Mouse (Mus musculus) hindbrain, embryonic 14.5 days (tissue): ENCODE results near the gene Bnc2. TPM values are rescaled to one million over a fixed set of nuclear protein-coding genes. Genes with fewer than 3 reads are reported as not detected.

Experiments used
- ATAC-seq: fragments of 200-750 bp; cut with Nextera tagmentation; 2 replicates; pipeline ENCODE4 v1.8.0; 2017; ENCODE audit warnings: moderate number of reproducible peaks, mild to moderate bottlenecking, moderate TSS enrichment, moderate library complexity; ENCODE audit not compliant: low FRiP score
- DNase-seq: peaks from one replicate; pipeline ENCODE4 v3.0.0-alpha.2; 2015; ENCODE audit warnings: low spot score
- H3K27ac ChIP-seq: fragments of 300-500 bp; sonication (generic); 2 replicates; pipeline ENCODE4 v1.5.1; 2014; ENCODE audit warnings: mild to moderate bottlenecking, moderate library complexity
- H3K27me3 ChIP-seq: fragments of 300-500 bp; sonication (generic); 2 replicates; pipeline ENCODE4 v1.6.1; 2014; ENCODE audit warnings: mild to moderate bottlenecking, low read length, mixed read lengths; ENCODE audit not compliant: control insufficient read depth, insufficient read depth
- H3K36me3 ChIP-seq: fragments of 300-500 bp; sonication (generic); replicated peaks from 2 replicates; pipeline ENCODE4 v1.6.1; 2014; ENCODE audit not compliant: control insufficient read depth, insufficient read depth
- H3K4me1 ChIP-seq: fragments of 300-500 bp; sonication (generic); replicated peaks from 2 replicates; pipeline ENCODE4 v1.6.1; 2014; ENCODE audit warnings: antibody characterized with exemption, low read length, mixed read lengths; ENCODE audit not compliant: control insufficient read depth, insufficient read depth
- H3K4me2 ChIP-seq: fragments of 300-500 bp; sonication (generic); replicated peaks from 2 replicates; pipeline ENCODE4 v1.6.1; 2014; ENCODE audit warnings: mild to moderate bottlenecking, moderate library complexity
- H3K4me3 ChIP-seq: fragments of 300-500 bp; sonication (generic); replicated peaks from 2 replicates; pipeline ENCODE4 v1.5.1; 2014; ENCODE audit warnings: mild to moderate bottlenecking, low read length
- H3K9ac ChIP-seq: fragments of 300-500 bp; sonication (generic); 2 replicates; pipeline ENCODE4 v1.6.1; 2014
- H3K9me3 ChIP-seq: fragments of 300-500 bp; sonication (generic); 2 replicates; pipeline ENCODE4 v1.6.1; 2016; ENCODE audit warnings: low read length; ENCODE audit not compliant: control insufficient read depth
- WGBS: fragments of 180-500 bp; shearing (Covaris S2); extraction: QIAGEN DNeasy Blood & Tissue Kit; methylation state at CpG from one replicate; pipeline ENCODE4 v1.1.7; 2014; 5-methylcytosine and 5-hydroxymethylcytosine counted together
- polyA plus RNA-seq: library from polyadenylated mRNA; unstranded; fragments of >200 nt; fragmentation: Nextera tagmentation; extraction: Ambion mirVana; gene quantifications from 2 replicates; pipeline ENCODE4 v1.2.1, GENCODE M21; 2014

Gene Bnc2
- polyA plus RNA-seq, 1 experiment from 2014 or later: 12.0 TPM

DNA sequence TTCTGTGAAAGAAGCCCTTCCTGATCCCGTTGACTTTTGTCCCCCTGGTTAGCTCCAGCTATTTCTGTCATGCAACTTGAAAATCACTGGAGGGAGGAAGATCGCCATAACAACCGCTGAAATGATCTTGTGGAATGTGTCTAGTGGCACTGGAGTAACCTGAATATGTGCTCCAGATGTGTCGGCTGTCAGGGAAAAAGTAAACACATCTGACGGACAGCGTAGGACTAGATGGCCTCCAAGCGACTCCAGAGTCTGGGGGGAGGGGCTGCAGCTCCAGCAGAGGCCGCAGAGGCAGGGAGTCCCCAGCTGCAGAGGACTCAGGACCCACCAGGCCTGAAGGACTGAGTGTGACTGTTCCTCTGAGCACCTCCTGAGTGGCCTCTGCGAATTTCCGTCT lies 37.4 kb downstream of the Bnc2 start:
- H3K9me3 ChIP-seq: no peaks in the 10 kb centered on the region
- H3K27ac ChIP-seq: no peak overlapping the region
- no peak overlapping the region for H3K9ac ChIP-seq
- no peak overlapping the region for H3K4me3 ChIP-seq
- H3K27me3 ChIP-seq: peaks cover 19% of the 10 kb centered on the region; the same call in 1 of the 2 replicates
- H3K4me1 ChIP-seq: peaks cover 5% of the 10 kb centered on the region; the same call in 1 of the 2 replicates
- ATAC-seq (no peak), DNase-seq (no peak)
- no peaks in the 10 kb centered on the region for H3K36me3 ChIP-seq
- 0 out of 2 replicates have a peak overlapping the region, but pooled peaks have one; percentile 11 for H3K4me2 ChIP-seq
- WGBS: 1% methylated on average over 10 of the region's 10 CpGs

DNA sequence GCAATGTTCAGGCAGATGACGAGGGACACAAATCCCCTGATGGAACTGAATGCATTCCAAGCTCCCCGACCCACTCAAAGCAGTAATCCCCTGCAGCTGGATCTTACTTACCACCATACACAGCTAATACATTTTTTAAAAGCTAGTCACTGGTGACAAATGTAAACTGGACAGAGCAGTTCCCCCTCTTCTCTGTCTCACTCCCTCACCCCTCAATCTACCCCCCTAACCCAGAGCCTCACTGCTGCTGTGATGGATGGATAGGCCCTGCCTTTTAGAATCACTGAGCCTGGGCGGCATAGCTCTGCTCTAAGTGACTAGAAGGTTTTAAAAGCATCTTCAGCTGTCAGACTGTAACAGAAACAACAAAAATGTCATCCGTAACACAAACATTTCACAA lies 40.3 kb downstream of the Bnc2 start:
- no peak overlapping the region for H3K4me2 ChIP-seq
- H3K9me3 ChIP-seq: no peaks in the 10 kb centered on the region
- no peak overlapping the region for H3K4me3 ChIP-seq
- 41% methylated on average over 4 of the region's 4 CpGs for WGBS
- H3K27ac ChIP-seq: no peak overlapping the region
- H3K9ac ChIP-seq: no peak overlapping the region
- ATAC-seq (no peak), DNase-seq (no peak)
- no peaks in the 10 kb centered on the region for H3K36me3 ChIP-seq
- H3K27me3 ChIP-seq: peaks cover 19% of the 10 kb centered on the region; the same call in 1 of the 2 replicates
- peaks cover 5% of the 10 kb centered on the region; the same call in 1 of the 2 replicates for H3K4me1 ChIP-seq

DNA sequence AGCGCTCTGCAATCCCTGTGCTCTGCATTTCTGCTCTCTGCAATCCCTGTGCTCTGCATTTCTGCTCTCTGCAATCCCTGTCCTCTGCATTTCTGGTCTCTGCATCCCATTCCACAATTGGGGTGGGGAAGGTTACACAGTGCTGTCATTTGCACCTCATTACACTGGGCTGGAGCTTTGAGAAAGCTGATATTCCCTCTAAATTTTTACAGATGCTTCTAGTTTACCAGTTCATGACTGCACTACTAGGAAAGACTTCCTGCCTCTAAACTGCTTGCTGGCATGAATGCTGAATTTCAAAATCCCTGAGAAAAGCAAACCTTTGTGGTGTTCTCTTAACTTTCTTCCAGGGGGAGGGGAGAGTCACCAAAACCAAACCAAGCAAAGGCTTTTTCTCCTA lies 41.1 kb downstream of the Bnc2 start:
- no peak overlapping the region for H3K27ac ChIP-seq

DNA sequence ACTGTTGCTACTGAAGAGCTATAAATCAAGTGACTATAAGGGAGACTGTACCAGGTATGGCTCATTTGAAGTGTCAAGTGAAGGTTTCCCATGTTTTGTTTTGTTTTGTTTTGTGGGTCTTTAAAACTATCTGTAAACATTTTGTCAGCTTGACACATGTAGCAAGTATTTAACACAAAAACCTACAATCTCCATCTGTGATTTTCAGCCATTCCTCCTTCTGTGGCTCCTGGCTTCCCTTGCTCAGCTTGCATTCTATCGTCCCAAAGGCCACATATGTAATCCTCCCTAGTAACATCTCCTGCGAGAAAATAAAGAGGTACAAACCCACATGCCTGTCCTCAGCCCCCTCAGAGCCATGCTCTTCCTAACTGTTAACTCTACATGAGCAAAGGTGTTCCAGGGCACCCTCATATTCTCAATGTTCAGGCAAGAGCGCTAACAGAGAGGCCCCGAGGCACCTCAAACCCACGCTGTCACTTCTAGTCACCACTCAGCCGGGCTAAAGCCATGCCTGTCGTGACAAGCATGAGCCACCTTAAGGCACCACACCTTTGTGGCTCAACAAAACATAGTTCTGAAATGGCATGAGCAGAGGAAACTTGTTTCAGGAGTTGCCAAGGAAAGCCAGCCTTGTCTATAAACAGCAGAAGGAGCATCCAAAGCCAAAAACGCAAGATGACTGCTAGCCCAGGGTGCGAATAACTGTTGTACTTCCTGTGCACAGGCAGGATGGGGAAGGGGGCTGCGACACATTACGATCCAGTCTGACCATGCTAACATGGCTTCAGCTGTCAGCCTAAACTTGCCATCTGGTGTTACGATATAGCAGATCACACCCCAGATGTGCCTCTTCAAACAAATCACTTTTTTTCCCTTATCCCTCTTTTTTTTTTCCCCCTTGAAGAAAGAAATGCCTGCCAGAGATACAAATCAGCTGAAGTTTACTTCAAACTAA lies 42.0 kb downstream of the Bnc2 start:
- Histone ChIP-seq H3K4me2 (no peak overlapping the region), H3K27me3 (peaks cover 19% of the 10 kb centered on the region; the same call in 1 of the 2 replicates), H3K9ac (no peak overlapping the region), H3K4me1 (peaks cover 5% of the 10 kb centered on the region; the same call in 1 of the 2 replicates), H3K27ac (no peak overlapping the region), H3K9me3 (no peaks in the 10 kb centered on the region), H3K4me3 (no peak overlapping the region), H3K36me3 (no peaks in the 10 kb centered on the region)
- DNase-seq: no peak
- 86% methylated on average over 12 of the region's 12 CpGs for WGBS
- no peak for ATAC-seq

More for the DNA sequence above, 41.1 kb downstream of the Bnc2 start:
- Histone ChIP-seq H3K36me3 (no peaks in the 10 kb centered on the region), H3K4me1 (peaks cover 5% of the 10 kb centered on the region; the same call in 1 of the 2 replicates), H3K9ac (no peak overlapping the region), H3K4me2 (no peak overlapping the region), H3K4me3 (no peak overlapping the region), H3K27me3 (peaks cover 19% of the 10 kb centered on the region; the same call in 1 of the 2 replicates), H3K9me3 (no peaks in the 10 kb centered on the region)
- WGBS: 91% methylated on average over 1 of the region's 1 CpGs
- DNase-seq (no peak), ATAC-seq (no peak)

DNA sequence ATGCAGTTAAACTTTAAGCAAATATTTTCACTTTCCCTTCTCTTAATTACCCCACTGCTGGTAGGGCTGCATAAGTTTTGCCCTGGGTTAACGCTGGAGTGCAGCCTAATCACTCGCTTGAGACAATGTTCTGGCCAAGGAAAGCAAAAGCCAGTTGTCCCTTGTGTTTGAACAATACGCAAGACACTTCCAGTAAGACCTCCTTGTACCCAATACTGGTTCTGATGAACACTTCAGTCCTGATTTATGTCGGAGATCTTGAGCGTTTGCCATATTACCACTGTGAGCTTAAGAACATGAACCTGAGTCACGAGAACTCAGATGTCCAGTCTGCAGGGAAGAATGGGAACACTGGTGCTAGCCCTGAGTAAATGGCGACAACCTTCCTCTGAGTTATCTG lies 47.5 kb downstream of the Bnc2 start:
- DNase-seq (no peak), ATAC-seq (no peak)
- whole genome bisulfite sequencing: 94% methylated on average over 7 of the region's 7 CpGs

DNA sequence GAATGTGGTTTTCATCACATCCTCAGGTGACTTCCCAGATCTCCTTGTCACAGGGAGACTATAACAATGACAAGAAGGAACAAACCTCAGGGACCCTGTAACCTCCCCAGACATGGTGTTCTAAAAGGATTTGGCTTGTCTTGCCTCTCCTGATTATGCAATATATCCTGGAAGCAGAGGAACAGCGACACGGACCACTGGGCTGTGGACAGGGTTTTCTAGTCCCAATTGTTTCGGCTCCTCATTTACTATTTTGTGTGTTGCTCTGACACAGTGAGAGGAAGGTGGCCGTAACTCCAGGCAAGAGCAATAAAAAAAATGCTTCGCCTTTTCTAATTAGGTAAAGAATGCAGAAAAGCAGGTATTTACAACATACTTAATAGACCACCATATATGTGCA lies 51.8 kb downstream of the Bnc2 start:
- Histone ChIP-seq H3K27ac (no peak overlapping the region), H3K4me1 (no peaks in the 10 kb centered on the region), H3K9ac (no peak overlapping the region), H3K9me3 (no peaks in the 10 kb centered on the region), H3K27me3 (no peaks in the 10 kb centered on the region), H3K4me2 (no peak overlapping the region), H3K36me3 (no peaks in the 10 kb centered on the region), H3K4me3 (no peak overlapping the region)
- no peak for ATAC-seq
- no peak for DNase-seq
- WGBS: 58% methylated on average over 5 of the region's 5 CpGs

More for the DNA sequence above, 47.5 kb downstream of the Bnc2 start:
- Histone ChIP-seq H3K36me3 (no peaks in the 10 kb centered on the region), H3K9ac (no peak overlapping the region), H3K4me1 (no peaks in the 10 kb centered on the region), H3K4me2 (no peak overlapping the region), H3K9me3 (no peaks in the 10 kb centered on the region), H3K4me3 (no peak overlapping the region), H3K27me3 (no peaks in the 10 kb centered on the region), H3K27ac (no peak overlapping the region)

DNA sequence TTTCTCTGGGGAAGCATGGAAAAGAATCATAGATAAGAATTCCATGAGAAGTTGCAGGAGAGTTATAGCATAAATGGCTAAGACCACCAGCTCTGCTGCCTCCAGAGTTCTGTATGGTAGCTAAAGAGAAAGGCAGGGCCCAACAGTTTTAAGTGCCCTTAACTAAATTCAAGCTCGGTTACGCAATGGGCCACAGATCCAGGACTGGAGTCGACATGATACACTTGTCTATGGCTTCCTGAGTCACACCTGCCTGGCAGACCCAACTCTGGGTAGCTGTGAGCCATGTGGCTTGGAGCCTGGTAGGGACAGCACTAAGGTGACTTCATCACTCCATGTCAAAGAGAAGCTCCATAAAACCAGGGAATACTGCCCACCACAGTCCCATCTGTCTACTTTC lies 53.3 kb downstream of the Bnc2 start:
- no peaks in the 10 kb centered on the region for H3K27me3 ChIP-seq
- no peak overlapping the region for H3K9ac ChIP-seq
- no peak overlapping the region for H3K4me3 ChIP-seq
- H3K27ac ChIP-seq: no peak overlapping the region
- no peak for ATAC-seq
- H3K4me1 ChIP-seq: no peaks in the 10 kb centered on the region
- no peak overlapping the region for H3K4me2 ChIP-seq
- no peaks in the 10 kb centered on the region for H3K36me3 ChIP-seq
- no peaks in the 10 kb centered on the region for H3K9me3 ChIP-seq
- no peak for DNase-seq
- WGBS: 99% methylated on average over 3 of the region's 3 CpGs

DNA sequence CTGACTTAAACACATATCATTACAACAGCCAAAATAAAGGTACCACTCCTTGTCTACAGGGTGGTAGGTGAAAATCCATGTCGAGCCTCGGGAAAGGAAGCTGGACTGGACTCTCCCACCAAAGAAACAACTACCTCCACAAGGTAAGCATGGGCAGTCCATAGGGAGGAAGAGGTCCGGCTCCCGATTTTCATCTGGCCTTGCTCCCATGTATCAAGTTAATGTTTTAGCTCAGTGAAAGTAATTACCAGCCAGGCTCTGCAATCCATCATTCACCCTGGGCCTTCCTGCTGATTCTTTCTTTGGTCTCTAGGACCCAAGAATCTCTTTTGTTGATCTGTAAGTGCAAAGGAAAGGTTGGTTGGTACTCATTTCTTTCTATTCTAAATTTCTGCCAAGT lies 65.2 kb downstream of the Bnc2 start:
- no peak overlapping the region for H3K4me2 ChIP-seq
- no peak overlapping the region for H3K4me3 ChIP-seq
- H3K36me3 ChIP-seq: no peaks in the 10 kb centered on the region
- H3K9me3 ChIP-seq: no peaks in the 10 kb centered on the region
- no peaks in the 10 kb centered on the region for H3K27me3 ChIP-seq
- no peak overlapping the region for H3K9ac ChIP-seq
- H3K27ac ChIP-seq: no peak overlapping the region
- WGBS: 58% methylated on average over 4 of the region's 4 CpGs
- ATAC-seq: no peak
- no peak for DNase-seq
- H3K4me1 ChIP-seq: no peaks in the 10 kb centered on the region

DNA sequence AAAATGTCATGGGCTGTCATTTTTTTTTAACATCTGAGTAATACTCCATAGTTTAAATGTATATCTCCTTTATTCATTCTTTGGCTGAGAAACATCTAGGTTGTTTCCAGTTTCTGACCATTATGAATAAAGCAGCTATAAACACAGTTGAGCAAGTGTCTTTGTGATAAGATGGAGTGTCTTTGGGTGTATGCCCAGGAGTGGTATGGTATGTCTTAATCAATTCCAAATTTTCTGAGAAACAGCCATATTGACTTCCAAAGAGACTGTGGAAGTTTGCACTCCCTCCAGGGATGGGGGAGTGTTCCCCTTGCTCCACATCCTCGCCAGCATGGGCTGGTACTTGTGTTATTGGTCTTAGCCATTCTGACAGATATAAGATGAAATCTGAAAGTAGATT lies 70.6 kb downstream of the Bnc2 start:
- no peak overlapping the region for H3K4me2 ChIP-seq
- no peak overlapping the region for H3K9ac ChIP-seq
- no peak overlapping the region for H3K4me3 ChIP-seq
- DNase-seq (no peak), ATAC-seq (no peak)
- H3K27ac ChIP-seq: no peak overlapping the region
- no peaks in the 10 kb centered on the region for H3K27me3 ChIP-seq
- no peaks in the 10 kb centered on the region for H3K9me3 ChIP-seq
- H3K36me3 ChIP-seq: no peaks in the 10 kb centered on the region
- 77% methylated on average over 1 of the region's 1 CpGs for WGBS
- H3K4me1 ChIP-seq: no peaks in the 10 kb centered on the region
